Mouse (Mus musculus) left cerebral cortex, postnatal 10 days (tissue): Measurements from ENCODE around the gene Spg20. TPM values are rescaled to one million over a fixed set of nuclear protein-coding genes. Genes with fewer than 3 reads are reported as not detected.

Experiments
- DNase-seq, 2 experiments: peaks; one replicate each; pipeline ENCODE4 v3.0.0; 2021 to 2022; ENCODE audit warnings: low spot score in 2 of 2, mixed read lengths in 1 of 2; ENCODE audit errors: extremely low spot score in 1 of 2
- intact Hi-C: fragments of 180-260 bp; cut with DNase I; formaldehyde crosslinking; loops from one replicate; pipeline ENCODE4 v1.15.1; 2025
- total RNA-seq, 2 experiments: library from RNA; stranded (reverse); gene quantifications; 2 replicates each; pipeline ENCODE4 v1.2.3; 2021

The Spg20 gene
- total RNA-seq, 2 experiments from 2014 or later, result 13.6 to 20.2 TPM

DNA sequence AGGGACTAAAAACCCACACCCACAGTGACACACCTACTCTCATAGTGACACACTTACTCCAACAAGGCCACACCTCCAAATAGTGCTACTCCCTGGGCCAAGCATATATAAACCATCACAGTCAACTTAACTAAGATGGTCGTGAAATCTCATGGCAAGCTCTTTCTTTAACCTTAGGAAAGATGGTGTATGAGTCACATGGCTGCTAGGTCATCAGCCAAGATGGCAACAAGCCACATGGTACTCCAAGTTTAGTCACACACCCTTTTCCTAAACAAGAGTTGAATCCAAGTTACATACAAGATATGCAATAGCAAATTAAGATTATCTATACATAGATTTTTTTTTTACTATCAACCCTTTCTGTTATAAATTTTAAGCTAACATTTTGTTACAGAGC, 18.7 kb upstream of the Spg20 start:
- intact Hi-C loops, result no loop called here
- DNase-seq, result no peak

DNA sequence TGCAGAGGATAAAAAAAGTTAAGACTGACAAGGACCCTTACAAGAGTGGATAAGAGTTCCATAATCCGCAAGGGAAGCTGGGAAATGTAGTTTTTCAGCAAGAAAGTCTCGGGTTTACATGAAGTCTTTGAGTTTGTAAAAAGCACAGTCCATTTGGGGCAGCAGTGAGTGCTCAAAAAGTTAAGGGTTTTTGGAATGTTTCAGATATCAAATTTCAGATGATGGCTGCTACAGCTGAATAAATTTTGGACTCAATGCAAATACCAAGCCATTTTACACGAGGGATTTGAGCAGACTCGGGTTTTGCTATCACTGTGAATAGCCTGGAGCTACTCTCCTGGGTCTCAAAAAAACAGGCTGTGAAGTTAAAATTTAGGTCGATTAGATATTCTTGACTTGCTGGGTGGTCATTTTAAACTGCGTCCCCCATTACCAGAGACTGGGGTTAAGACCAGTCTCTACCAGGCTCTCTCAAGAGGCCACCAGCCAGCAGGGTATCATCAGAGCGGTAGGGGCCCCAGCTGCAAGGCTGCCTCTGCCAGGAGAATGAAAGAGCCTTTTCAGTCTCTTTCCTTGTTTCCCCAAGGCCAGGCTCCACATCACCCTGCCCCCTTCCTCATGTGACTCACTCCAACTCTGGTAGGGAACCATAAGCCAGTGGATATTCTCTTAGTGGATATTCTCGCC, 15.8 kb upstream of the Spg20 start:
- intact Hi-C loops, result no loop called here
- DNase-seq, result peak in 1 of 2 experiments; percentile 60

DNA sequence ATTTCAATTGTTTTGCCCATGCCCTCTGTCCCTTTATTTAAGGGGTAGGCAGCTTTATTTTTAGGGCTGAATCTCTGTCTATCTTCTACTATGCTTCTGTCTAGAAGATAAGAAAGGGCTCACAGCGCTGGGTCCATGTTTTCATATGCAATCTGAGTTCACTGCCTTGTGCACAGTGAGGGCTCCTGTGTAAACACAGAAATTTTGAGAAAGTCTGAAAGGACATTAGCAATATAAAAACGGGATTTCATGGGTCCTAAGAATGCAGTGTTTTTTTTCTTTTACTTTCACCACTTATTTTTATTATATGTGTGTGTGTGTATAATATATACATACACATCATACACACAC, 15.3 kb upstream of the Spg20 start:
- intact Hi-C loops, result no loop called here

DNA sequence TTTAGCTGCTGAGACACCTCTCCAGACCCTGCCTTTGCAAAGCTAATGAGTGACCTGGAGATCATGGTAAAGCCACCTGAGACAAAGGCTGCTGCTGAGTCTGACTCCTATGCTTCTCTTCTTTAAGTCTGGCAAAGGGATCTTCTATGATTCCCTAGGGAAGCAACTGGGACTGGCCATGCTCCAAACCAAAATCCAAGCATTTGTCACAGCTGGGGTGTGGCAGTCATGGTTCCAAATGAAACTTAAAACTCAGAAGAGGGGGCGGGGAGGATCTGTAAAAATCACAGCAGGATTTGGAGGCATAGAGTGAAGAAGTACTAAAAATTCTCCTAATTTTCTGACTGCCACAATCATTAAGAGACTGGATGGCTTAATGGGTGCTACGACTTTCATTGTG, 14.7 kb upstream of the Spg20 start:
- no peak for DNase-seq
- intact Hi-C loops, result no loop called here

More for the DNA sequence above, 15.3 kb upstream of the Spg20 start:
- DNase-seq, result no peak

DNA sequence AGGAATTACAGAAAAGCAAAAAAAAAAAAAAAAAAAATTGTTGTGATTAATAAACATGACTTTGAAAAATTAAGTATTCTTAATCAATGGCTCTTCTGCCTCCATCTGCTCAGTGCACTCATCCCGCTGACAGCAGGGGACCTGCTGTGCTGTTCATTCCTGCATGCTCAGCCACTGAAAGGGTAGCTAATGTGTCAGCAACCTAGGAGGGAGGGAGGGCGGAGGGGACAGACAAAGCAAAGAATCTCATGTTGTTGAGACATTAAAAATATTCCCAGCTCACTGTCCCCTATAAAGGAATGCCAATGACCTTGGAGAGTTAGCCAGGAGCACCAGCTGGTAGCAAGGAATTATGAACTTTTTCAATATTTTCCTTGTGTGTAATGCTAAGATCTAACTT, 13.9 kb upstream of the Spg20 start:
- DNase-seq, result no peak
- intact Hi-C loops, result no loop called here

DNA sequence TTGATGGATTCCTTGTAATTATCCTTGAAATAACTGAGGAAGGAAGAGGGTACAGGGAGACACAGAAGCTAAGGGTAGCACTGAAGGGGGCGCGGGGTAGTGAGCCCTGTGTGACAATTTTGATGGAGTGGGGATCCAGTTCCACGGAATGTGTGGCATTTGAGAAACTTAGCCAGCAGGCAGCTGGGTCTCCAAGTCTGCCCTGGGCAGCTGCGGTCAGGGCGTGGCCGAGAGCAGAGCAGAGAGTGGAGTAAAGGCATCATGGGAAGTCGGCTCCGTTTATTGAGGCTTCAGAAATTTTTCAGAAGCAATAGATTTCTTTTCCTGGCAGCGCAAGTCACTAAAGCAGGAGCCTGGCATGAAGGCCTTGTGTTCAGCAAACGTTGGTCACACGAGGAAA, 12.9 kb upstream of the Spg20 start:
- DNase-seq, result no peak
- intact Hi-C loops, result no loop called here

DNA sequence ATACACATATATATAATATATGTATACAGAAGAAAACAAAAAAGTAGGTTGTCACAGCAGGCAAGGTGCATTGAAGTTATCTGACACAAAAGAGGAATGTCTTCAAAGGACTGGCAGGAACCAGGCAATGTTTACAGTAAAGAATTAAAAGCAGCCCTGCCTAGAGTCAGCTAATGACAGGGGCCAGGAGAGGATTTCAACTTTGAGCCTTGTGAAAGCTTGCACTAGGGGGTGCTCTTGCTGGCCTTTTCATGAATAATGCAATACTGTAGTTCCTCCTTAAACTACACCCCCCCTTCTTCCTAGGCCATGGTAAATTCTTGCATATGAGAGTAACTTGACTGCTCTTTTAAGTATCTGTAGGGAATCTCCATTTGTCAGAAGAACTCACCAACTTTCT, 10.8 kb upstream of the Spg20 start:
- intact Hi-C loops, result no loop called here
- no peak for DNase-seq

DNA sequence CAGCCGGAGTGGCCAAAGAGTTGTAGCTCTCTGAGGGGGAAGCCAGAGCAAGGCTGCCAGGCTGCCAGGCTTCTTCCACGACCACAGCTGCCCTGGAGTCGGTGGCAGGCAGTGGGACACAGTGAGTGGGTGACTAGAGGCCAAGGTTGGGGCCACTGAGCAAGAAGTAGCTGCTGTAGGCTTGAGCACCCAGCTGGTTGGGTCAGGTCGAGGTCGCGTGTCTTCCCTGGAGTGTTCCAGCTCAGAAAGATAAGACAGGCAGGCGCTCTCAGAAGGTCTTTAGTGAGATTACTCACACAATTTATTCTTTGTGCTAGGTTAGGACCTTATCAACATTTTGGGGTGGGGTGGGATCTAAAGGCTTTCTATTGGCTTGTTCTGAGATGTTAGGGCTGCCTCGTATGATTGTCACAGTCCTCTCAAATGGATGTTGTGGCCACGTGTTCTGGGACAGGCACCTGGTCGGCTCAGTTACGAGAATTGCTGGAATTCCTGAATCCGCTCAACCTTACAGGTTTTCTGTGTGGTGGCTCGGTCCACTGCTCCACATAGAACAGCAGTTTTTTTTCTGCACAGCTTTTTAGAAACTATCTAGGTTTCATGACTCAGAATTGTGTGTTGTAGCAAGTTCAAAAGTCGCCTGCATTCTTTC, 6.4 kb upstream of the Spg20 start:
- intact Hi-C loops, result no loop called here
- DNase-seq, result no peak

DNA sequence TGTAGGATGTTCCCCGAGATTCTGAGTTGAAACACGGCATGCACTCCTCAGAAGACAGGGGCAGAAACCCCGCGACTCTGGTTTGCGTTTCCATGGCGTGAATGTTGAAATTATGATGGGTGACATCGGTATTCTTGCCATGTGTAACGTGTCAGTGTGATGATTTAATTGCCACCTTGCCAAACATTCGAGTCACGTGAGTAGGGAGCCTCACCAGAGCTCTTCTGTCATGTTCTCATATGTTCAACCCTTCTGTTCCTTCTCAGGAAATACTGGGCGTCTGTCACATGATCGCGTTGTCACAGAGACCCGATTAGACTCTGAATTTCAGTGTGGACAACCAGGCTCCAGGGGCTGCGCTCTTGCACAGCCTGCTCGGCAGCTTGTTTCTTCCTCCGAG, 5.9 kb upstream of the Spg20 start:
- intact Hi-C loops, result no loop called here

DNA sequence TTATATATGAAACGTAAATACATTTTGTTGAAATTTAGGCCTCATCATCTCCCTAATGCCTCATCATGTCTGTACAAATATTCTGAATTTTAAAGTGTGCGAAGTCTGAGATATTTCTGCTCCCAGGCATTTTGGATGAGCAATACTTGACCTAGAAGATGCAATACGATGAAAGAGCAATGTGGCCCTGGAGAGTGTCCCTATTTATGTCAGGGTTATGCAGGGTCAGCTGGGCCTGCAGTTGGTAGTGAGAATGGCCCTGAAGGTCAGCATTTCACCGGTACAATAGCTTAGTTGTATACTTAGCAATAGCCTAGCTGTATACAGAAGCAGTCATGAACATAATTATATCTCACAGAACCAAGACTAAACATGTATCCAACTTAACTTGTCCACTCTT, 2.8 kb upstream of the Spg20 start:
- DNase-seq, result no peak
- intact Hi-C loops, result no loop called here

More for the DNA sequence above, 5.9 kb upstream of the Spg20 start:
- DNase-seq, result no peak

DNA sequence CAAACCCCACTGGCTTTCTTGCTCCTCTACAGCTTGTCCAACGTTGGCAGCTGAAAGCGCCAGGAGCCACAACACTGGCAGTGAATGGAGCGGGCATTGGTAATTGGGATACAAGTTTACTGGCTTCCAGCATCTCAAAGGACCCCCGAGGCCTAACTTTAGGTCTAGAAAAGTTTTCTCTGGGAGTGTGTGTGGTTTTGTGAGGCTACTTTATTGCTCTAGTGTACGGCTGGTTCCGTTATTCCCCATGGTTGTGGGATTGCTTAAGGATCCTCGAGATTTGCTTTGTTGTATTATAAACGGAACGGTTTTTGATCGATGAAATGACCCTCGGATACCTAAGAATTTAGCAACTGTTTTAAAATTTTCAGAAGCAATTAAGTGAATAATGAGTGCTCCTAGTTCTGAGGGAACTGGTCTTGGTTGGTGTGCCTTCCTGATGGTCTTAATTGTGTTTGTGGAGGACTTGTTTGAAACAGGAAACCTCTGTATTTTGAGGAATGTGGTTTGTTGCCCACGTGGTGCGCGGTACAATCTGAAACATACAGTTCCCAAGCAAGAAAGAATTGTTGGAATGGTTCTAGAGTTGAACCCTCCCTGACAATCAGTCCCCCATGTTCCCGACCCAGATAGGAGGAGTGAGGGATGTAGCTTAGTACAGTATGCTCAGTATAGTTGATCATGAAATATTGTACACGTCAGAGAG, 955 bp downstream of the Spg20 start:
- DNase-seq, result no peak

DNA sequence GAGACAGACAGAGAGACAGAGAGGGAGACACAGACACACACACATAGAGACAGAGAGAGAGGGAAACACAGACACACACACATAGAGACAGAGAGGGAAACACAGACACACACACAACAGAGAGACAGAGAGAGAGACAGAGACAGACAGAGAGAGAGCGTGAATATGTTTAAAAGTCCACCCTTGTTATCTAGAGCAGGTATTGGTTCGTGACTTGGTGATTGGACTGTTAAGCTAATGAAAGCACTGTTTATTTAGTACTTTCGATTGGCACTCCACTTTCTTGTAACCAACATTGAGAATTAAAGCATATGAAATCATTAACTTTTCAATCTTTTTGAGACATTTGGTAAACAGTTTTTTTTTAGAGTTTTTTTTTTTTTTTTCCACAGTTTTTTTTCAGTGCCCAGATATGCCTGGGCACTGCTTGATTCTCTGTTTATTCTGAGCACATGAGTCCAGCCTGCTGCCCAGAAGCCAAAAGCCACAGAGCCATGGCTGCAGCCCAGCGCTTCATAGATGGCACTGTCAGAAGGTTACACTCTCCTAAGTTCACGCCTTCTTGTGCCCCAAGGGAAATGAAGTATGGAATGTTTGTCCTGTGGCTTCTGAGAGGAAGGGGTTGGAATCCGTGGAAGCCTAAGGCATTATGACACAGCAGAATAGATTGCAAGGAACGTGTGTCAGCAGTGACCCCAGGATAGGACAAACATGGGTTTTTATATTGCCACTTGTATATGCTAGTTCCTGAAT, 2.6 kb downstream of the Spg20 start:
- intact Hi-C loops, result no loop called here
- no peak for DNase-seq

More for the DNA sequence above, 955 bp downstream of the Spg20 start:
- intact Hi-C loops, result no loop called here

DNA sequence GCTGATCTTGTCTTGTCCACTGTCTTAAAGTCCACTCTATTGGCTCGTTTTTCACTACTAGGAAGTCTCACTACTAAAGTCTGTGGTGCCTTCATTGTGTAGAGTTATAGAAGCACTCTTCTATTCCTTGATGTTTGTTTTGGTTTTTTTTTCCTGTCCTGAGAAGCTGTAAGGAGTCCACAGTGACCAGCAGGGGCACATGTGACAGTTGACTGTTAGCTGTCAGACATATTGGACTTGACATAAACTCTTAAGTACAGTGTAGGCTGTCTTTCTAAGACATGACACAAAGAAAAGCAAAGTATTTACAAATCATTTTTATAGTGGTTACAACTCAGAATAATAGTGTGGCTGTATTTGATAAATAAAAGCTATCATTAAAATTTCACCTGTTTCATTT, 3.2 kb downstream of the Spg20 start:
- no peak for DNase-seq
- intact Hi-C loops, result no loop called here

DNA sequence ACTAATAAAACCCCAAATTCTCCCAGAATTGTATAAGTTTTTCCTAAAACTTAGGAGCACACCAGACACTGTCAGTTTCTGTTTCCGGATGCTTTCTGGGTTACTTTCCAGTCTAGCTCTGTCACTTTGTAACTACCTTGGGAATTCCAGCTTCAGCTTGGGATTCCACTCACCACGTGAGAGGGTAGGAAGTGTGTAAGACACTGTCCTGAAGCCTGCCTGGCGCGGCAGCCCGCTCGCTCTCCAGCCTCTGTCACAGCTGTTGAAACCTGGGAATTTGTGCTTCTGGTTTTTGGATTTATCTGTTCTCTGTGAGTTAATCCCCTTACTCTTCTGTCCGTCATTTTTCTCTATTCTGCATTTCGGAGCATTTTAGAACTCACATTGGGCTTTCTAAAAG, 4.1 kb downstream of the Spg20 start:
- intact Hi-C loops, result no loop called here
- no peak for DNase-seq

DNA sequence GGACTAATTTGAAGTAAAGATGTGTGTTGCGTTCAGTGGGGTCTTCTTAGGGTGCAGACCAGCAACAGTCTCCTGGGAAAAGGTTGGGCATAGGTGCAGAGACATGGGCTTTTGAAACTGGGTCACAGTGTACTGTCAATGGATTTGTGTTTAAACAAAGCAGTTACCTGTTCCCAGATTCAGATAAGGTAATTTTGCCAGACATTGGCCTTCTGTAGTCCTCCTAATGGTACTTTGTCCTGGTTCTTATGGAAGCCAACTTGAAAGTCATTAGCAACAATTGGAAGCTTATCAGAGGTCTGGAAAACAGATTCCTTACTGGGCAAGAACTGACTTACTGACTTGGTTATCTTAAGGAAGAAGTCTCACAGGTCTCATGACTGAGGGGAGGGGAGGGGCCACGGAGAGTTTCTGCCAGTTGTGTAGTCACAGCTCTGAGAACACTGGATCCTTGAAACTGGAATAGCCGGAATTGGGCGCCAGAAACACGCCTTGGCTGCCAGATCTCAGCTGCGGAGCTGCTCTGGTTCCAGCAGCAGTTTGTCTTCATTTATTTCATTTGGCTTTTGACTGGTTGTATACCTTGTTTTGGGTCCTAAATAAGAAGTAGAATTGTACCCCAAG, 7.5 kb downstream of the Spg20 start:
- intact Hi-C loops, result no loop called here
- DNase-seq, result no peak

DNA sequence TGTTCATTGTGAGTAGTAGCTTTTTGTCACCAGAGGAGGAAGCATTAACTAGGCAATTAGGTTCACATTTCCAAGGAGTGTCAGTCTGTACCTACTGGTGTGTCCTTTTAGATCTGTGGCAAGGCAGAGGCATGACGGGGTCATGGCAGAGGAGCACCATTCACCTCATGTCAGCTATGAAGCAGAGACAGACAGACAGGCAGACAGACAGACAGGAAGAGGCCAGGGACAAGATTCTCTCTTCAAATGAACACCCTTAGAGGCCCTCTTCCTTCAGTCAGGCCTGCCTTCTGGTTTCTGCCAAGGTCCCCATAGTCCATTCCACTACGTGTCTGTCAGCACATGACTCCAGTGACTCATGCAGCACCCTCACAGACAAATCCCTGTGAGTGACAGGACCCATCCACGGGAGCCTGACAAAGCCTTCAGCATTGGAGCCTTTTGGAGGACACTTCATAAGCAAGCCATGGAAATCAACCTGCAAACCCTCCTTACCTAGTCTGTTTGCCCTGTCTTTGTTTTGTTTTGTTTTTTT, 10.5 kb downstream of the Spg20 start:
- intact Hi-C loops, result no loop called here
- DNase-seq, result no peak

DNA sequence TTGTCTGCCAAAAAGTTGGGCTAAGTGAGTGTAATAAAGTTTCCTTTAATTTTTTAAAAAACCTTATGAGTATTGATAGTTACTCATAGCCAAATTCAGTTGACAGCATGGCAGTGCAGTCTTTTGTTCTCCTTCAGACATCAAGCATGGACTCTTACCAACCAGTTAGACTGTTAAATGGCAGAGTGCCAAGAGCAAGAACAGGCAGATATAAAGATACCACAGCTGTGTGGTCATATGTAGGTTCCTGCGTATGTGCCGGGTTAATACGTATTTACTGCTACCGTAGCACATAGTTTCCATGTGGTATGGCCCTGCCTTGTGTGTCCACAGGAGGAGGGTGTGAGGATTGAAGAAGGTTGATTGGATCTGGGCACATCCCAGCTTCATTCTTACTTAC, 11.2 kb downstream of the Spg20 start:
- intact Hi-C loops, result no loop called here
- no peak for DNase-seq

DNA sequence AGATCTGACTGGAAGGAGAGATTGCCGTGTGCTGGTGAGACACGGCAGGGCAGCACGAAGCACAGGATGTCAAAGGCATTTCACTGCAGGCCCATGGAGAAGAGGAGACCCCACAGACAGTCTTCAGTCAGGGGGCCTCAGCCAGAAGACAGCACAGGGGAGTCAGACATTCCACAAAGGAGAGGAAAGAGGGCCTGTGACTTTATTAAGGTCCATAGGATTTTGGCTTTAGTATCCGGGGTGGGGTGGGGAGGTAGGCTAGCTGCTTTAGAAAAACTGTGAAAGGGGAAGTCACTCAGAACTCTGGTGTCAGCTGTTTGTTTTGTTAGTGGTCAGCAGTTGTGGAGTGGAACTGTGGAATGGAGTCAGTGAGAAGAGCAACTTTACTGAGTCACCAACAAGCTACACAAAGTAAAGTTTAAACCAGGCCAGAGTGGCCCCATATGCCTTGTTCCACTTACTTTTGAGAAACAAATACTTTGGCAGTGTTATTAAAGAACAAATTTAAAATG, 17.3 kb downstream of the Spg20 start:
- intact Hi-C loops, result no loop called here
- DNase-seq, result no peak
